Mouse (Mus musculus): ENCODE data around the gene Adamts8.

Gene Adamts8

GRCm38 (mm10) chr9:30942512-30943313 is at the start of gene Adamts8:
Gene Adamts8, plus strand, starts transcription at chr9:30942562.
- no peak for DNase-seq

DNA sequence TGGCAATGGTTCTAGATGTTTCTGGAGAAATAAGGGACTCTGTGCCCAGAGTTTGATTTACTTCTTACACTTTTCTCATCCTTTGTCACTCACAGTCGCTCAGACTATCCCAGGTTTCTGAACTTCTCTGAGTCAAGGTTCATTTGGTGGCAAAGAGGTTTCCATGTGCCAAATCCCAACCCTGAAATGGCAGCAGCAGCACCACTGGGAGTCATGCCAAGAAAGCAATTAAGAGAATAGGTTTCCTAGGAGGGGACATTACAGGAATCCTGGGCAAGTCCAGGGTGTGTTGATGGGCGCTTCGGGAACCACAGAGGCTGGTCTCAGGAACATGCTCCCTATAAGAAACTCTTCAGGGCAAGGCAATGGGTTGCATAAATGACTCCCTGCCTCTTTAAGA is 46.7 kb upstream of the Adamts8 start:
- DNase-seq = no peak

GRCm38 (mm10) chr9:30896752-30897151 is 45.6 kb upstream of the Adamts8 start:
- DNase-seq = no peak

GRCm38 (mm10) chr9:30897169-30897568 is 45.2 kb upstream of the Adamts8 start:
- no peak for DNase-seq

DNA sequence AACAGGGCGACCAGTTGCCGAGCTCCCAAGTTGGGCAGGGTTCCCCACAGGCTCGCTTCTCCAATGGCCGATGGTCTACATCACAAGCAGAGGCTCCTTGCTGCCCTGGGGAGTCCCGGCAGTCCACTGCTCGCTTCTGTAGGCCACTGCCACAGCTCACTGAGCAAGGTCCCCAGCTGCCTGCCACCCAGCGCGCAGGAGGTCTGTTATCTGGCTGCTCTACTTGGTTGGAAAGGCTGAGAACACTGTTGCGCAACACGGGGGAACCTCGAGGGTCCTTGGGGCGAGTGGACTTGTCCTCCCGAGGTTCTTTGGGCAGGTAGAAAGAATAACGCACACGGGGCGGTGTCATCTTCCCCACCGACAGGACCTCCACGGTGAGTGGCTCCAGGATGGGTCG is 40.2 kb upstream of the Adamts8 start:
- DNase-seq = no peak

GRCm38 (mm10) chr9:30902641-30903040 is 39.7 kb upstream of the Adamts8 start:
- no peak for DNase-seq

- no peak for DNase-seq
These were observed 39.1 kb upstream of the Adamts8 start for GRCm38 (mm10) chr9:30903266-30903665.

- no peak for DNase-seq
These were observed 36.5 kb upstream of the Adamts8 start for GRCm38 (mm10) chr9:30905861-30906260.

GRCm38 (mm10) chr9:30906426-30906825 is 35.9 kb upstream of the Adamts8 start:
- DNase-seq = no peak

DNA sequence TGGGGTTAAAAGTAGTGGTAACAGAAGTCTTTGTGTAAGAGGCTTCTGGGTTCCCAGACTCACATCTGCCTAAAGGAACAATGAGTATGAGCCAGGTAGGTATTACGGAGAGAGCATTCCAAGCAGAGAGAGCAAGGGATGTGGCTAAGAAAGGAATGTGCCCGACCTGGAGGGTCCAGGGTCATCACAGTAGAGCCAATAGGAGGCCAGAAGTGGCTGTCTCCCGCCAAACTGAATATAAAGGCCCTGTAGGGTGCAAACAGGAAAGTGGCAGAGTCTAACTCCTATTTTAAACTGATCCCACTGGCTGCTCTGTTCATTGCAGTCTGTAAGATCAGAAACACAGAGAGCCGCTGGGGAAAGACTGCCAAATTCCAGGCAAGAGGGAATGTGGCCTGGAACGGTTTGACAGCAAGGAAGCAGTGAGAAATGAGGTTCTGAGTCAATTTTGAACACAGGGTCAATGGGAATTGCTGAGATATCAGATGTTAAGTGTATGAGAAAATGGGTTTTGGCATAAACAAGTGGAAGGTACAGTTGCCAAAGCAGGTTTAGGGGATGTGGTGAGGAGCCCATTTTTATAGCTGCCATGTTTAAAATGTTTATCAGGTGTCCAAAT is 34.6 kb upstream of the Adamts8 start:
- DNase-seq = no peak

DNA sequence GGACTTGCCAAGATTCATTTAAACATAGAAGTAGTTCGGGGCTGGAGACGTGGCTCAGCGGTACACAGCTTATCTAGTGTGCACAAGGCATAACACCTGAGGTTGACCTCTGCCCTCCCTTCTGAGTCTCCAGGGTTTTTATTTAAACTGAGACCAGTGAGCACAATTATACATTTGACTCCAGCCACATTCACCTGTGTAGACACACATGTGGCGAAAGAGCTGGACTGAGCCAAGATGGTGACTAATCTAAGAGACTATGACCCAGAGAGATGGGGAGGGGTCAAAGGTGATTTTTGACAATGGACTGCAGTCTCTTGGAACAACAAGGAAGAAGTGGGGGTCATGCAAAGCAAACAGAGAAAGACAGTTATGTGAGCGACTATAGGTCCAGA is 34.1 kb upstream of the Adamts8 start:
- no peak for DNase-seq

- DNase-seq = no peak
These were observed 33.4 kb upstream of the Adamts8 start for GRCm38 (mm10) chr9:30908973-30909372.

DNA sequence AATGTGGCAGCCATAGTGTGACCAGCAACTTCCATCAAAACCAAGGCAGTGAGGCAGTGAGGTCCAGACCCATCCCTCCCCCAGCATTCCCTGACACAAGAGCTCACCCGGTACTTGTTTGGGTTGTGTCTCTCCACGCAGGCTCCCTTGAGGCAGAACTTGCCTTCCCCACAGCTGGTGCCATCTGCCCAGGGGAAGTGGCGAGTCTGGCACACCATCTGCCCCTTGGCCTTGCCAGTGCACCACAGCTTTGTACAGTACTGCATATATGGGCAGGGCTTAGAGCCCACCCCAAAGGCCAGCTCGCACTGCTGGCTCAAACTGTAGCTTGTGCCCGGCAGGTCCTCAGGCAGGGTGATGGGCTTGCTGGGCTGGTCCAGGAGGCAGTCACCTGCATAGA is 31.9 kb upstream of the Adamts8 start:
- no peak for DNase-seq

GRCm38 (mm10) chr9:30912161-30912560 is 30.2 kb upstream of the Adamts8 start:
- DNase-seq = no peak

- DNase-seq = no peak
These were observed 28.9 kb upstream of the Adamts8 start for GRCm38 (mm10) chr9:30913429-30913828.

DNA sequence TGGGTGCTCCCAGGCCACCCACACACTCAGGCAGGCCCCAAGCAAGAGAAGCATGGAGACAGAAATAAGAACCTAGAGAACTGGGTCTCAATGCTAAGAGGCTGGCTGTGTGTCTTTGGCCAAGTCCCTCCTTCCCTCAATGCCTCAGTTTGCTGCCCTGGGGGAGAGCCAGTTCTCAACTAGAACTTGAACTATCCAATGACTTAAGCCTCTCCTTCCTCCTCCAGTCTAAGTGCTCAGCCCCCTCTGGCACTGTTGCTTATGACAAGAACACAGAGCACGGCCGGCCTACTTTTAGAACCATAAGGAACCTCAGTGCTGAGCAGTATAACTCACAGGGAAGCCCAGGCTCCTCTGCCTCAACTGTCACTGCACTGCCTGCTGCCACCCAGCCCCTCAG is 28.1 kb upstream of the Adamts8 start:
- DNase-seq = no peak

DNA sequence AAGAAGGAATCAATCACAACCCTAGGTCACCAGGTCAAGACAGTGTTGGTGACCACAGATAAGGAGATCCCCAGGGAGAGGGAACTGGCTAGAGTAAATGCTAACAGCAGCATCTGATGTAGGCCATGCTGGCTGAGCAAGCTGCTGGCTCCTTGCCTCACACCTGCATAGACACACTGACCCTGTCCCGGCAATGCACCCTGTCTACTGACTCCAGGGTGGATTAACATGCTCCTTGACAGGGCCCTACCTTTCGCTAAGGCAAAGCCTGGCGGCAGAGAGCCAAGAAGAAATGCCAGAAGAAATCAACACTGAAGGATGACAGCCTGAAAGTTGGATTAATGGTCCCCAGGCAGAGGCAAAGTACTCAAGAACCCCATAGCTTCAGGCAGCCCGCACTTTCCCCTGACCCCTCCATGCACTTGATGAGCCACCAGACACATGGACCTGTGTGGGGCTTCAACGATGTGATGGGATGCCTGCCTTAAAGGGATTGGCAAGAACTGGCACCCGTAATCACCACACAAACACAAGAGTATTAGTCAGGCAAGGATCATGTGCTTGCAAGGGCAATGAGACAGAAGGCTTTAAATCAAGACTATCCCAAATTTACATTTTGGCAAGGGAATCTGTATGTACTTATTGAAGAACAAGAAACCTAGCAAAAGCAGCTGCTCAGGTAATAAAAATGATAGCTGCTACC is 25.9 kb upstream of the Adamts8 start:
- DNase-seq = no peak

DNA sequence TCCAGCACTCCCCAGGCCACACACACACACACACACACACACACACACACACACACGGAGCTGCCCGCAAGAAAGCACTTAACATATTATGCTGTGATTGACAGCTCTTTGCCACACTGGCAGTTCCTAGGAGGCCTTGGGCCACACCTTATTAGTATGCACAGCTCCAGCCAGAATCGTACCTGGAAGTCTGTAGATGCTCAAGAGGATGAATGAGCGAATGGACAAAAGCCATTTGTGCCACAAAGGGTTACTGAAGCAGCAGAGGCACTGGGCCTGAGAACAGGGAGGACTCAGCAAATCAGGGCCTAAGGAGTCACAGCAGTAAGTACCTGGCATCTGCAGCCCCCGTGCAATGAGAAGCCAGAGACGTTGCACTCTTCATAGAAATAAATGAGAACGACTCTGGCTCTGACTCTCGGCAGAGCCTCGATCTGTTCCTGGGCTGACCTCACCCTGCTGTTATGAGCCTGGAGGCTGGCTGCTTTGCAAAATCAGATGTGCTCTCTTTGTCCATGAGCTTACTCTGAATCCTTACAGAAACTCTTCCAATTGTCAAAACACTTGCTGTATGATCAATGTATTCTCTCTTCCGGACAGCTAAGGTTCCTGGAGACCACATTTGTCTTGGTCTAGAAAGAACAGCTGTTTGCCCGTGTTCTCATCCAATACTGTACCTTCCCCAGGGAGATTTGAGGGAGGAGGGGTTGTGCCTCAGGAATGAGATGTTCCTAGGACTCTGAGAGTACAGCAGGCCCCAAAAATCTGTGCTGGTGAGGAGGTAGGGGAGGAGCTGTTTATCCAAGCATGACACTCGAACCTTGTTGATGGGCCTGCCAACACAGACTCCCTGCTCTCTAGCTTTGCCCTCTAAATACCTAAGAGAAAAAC is 23.7 kb upstream of the Adamts8 start:
- DNase-seq = no peak

DNA sequence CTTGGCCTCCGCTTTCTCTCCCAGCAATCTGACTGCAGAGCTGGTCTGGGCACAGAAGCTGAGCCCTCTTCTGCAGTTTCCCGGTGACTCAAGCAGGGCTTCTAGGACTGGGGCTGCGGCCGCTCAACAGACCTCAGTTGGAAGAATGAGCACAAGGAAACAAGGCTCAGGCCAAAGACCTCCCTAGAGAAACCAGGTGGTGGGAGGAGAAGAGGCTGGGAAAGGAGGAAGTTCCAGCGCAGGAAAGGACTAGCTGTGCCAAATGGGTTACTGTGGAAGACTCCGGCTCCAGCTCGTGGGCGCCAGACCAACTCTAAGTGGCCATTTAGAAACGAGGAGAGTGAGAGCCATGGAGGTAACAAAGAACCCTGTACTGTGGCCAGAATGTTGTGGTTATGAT is 22.7 kb upstream of the Adamts8 start:
- no peak for DNase-seq

DNA sequence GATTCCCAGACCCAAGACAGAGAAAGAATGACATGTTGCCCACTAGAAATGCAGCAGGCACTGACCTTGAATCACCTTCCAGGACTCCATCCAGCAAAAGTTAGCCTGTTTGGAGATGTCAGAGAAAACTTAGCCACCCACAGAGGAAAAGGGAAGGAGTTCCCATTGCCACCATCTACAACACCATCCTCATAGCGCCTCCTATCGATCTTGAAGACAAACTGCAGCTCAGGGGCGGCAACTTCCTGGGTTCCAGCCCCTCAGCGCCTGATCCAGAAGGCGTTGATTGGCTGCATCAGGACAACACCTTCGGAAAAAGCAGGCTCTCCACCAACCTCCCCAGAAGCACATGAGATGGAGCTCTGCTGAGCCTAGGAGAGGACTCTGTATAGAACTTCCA is 21.6 kb upstream of the Adamts8 start:
- DNase-seq = no peak

GRCm38 (mm10) chr9:30921261-30922103 is 20.9 kb upstream of the Adamts8 start:
- DNase-seq = no peak
